Mouse (Mus musculus): ENCODE data around the gene Ss18l2.
A peak's percentile ranks its signal among the peaks of the same experiment; 100 is the strongest.

Gene Ss18l2

GRCm38 (mm10) chr9:121709898-121710583, at the start of gene Ss18l2:
Gene Ss18l2, plus strand, starts transcription at chr9:121710329.
- DNase-seq (ENCODE audit: low read depth, low spot score): peak; percentile 99

GRCm38 (mm10) chr9:121663467-121663866, 46.7 kb upstream of the Ss18l2 start:
- no peak for DNase-seq (ENCODE audit: low read depth, low spot score)

- peak; percentile 77 for DNase-seq (ENCODE audit: low read depth, low spot score)
Measured at GRCm38 (mm10) chr9:121664104-121664503, 46.0 kb upstream of the Ss18l2 start.

- DNase-seq (ENCODE audit: low read depth, low spot score): peak; percentile 77
Measured at GRCm38 (mm10) chr9:121666957-121667630, 43.0 kb upstream of the Ss18l2 start.

- no peak for DNase-seq (ENCODE audit: low read depth, low spot score)
Measured at GRCm38 (mm10) chr9:121667822-121668221, 42.3 kb upstream of the Ss18l2 start.

- DNase-seq (ENCODE audit: low read depth, low spot score): no peak
Measured at GRCm38 (mm10) chr9:121669348-121669791, 40.8 kb upstream of the Ss18l2 start.

- no peak for DNase-seq (ENCODE audit: low read depth, low spot score)
Measured at GRCm38 (mm10) chr9:121671300-121671699, 38.8 kb upstream of the Ss18l2 start.

- DNase-seq (ENCODE audit: low read depth, low spot score): no peak
Measured at GRCm38 (mm10) chr9:121672311-121672710, 37.8 kb upstream of the Ss18l2 start.

GRCm38 (mm10) chr9:121673716-121674115, 36.4 kb upstream of the Ss18l2 start:
- DNase-seq (ENCODE audit: low read depth, low spot score): no peak

- no peak for DNase-seq (ENCODE audit: low read depth, low spot score)
Measured at GRCm38 (mm10) chr9:121675011-121675410, 35.1 kb upstream of the Ss18l2 start.

GRCm38 (mm10) chr9:121675556-121675955, 34.6 kb upstream of the Ss18l2 start:
- DNase-seq (ENCODE audit: low read depth, low spot score): no peak

GRCm38 (mm10) chr9:121677069-121677468, 33.1 kb upstream of the Ss18l2 start:
- DNase-seq (ENCODE audit: low read depth, low spot score): no peak

GRCm38 (mm10) chr9:121677476-121677875, 32.7 kb upstream of the Ss18l2 start:
- no peak for DNase-seq (ENCODE audit: low read depth, low spot score)

- DNase-seq (ENCODE audit: low read depth, low spot score): no peak
Measured at GRCm38 (mm10) chr9:121679549-121679948, 30.6 kb upstream of the Ss18l2 start.

GRCm38 (mm10) chr9:121681191-121681590, 28.9 kb upstream of the Ss18l2 start:
- DNase-seq (ENCODE audit: low read depth, low spot score): no peak

GRCm38 (mm10) chr9:121682037-121682680, 28.0 kb upstream of the Ss18l2 start:
- no peak for DNase-seq (ENCODE audit: low read depth, low spot score)

- no peak for DNase-seq (ENCODE audit: low read depth, low spot score)
Measured at GRCm38 (mm10) chr9:121684702-121685101, 25.4 kb upstream of the Ss18l2 start.

GRCm38 (mm10) chr9:121690200-121690651, 19.9 kb upstream of the Ss18l2 start:
- peak; percentile 80 for DNase-seq (ENCODE audit: low read depth, low spot score)

GRCm38 (mm10) chr9:121690734-121691133, 19.4 kb upstream of the Ss18l2 start:
- DNase-seq (ENCODE audit: low read depth, low spot score): no peak

GRCm38 (mm10) chr9:121694736-121695135, 15.4 kb upstream of the Ss18l2 start:
- no peak for DNase-seq (ENCODE audit: low read depth, low spot score)

- no peak for DNase-seq (ENCODE audit: low read depth, low spot score)
Measured at GRCm38 (mm10) chr9:121696626-121697025, 13.5 kb upstream of the Ss18l2 start.

Data from telencephalon, adult 2 months (tissue).